Mouse (Mus musculus) frontal cortex, postnatal 36 days (tissue): ENCODE results near the gene Mecom.

Experiments
- DNase-seq, 2 experiments: peaks; one replicate each; pipeline ENCODE4 v3.0.0; 2022; ENCODE audit warnings: low spot score in 2 of 2

Gene Mecom

DNA sequence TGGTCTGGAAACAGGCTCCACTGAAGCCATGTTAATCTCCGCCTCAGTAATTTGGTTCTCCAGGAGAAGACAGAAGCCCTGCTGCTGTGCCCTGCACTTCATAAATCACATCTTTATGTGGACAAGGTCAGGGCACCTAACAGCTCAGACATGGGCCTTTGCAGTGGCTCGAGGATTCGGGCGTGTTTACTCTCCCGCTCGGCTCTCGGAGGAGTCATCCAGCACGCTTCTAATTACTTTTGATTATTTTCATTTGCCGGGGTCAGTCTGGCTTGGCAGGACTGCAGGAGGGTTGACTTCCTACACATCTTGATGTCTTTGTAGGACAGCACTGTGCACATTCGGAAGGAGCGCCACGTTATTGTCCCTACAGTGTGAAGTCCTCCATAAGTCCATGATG is 529.6 kb downstream of the Mecom start:
- DNase-seq, result no peak

DNA sequence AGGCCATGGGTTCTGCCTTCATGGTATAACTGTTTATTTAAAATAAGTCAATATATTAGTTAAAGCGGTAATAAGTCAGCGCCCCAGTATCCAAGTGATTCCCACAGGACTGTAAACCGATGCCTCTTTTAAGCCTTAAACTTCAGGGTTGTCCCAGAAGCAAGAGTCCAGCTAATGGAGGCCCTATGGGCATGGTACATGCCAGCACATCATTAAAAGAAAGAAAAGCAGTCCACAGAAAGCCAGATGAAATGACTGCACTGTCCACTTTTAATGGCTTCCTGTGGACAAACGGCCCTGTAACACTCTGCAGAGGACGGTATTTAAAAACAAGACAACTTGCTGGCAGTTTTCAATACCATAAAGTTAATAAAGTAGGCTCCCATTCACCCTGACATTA is 531.0 kb downstream of the Mecom start:
- DNase-seq, result no peak

DNA sequence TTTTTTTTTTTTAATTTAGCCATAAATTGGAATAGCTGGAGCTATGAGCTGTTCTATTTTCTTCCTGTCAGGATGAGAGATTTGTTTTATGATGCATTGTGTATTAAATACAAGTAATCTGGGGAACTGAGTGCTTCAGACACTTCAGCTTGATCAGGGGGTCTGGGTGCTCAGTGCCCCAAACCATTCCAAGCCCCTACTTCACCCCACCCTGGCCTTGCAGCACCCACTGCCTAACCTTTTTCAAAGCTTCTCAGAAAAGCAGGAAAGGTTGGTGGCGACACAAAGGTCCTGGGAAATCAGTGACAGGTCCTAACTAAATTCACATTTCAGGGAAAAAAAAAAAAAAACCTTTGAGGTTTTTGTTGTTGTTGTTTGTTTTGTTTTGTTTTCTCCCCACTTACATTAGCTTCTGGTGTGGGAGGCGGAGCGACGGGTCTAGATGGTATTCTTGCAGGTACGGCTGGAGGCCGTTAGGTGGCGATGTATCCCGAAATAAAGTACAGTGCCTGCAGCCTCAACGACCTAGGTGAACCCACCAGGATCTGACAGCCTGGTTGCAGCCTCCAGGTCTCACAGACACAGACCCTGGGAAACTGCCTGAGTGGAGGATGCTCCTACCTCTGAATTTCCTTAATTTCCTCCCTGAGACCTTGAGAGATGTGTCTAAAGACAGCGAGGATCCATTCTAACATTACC is 532.7 kb downstream of the Mecom start:
- DNase-seq, result peak; percentile 53 to 65

DNA sequence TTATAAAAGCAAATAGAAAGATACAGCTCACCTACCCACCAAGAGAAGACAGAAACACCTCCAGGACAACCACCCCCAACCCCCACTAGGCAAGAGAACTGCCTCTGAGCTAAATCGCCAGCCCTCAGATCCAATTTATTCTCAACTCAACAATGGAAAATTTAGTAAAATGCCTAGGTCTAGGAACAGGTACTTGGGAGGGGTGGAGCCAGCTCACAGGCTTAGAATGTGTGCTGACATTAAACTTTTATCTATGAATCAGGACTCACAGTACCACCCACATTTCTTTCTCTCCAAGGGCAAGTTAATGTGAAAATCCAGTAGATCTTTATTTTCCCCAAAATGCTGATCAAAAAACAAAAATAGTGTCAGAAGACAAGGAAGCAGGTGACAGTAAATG is 533.5 kb downstream of the Mecom start:
- no peak for DNase-seq

DNA sequence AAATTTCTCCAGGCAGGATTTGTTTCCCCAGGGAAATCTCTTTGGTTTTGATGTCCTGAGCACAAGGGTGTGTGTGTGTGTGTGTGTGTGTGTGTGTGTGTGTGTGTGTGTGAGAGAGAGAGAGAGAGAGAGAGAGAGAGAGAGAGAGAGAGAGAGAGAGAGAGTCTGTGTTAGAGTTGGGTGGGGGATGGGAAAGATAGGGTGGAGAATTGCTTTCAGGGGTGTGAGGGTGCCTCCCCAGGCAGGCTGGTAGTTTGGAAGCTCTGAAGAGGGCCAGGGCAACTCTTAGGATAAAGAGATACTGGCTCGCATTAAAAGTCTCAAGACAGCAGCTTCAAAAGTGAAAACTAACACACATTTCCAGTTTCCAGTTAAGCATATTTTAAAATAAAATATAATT is 534.4 kb downstream of the Mecom start:
- DNase-seq, result no peak

DNA sequence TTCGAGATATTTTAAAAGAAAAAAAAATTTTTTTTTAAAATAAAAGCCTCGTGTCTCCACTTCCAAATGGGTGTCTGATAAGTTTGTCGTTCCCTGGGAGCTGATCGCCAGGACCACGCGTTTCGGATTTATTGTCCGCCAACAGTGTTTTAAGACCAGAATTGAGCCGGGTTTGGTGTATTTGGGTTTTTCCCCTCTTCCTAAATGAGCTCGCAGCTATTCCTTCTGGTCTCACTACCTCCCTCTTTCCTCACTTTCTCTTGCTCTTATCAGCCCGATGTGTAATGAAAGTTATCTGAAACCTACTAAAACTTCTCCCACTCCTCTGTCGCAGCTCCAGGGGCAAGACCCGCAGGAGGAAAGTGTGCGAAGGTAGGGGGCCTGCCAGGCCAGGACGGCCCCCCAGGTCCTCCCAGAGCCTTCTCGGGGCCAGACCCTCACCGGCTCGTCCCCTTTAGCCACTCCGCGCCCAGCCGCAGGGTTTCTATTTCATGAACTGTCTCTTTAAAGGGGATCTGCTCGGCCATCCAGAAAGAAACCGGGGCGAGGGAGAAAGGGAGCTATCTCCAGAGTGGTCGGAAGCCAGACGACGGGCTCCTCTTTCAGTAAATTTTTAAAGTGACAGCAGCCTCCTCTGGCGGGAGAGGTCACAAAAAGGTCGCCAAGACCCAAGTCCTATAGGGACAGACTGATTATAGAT is 535.0 kb downstream of the Mecom start:
- DNase-seq, result no peak

DNA sequence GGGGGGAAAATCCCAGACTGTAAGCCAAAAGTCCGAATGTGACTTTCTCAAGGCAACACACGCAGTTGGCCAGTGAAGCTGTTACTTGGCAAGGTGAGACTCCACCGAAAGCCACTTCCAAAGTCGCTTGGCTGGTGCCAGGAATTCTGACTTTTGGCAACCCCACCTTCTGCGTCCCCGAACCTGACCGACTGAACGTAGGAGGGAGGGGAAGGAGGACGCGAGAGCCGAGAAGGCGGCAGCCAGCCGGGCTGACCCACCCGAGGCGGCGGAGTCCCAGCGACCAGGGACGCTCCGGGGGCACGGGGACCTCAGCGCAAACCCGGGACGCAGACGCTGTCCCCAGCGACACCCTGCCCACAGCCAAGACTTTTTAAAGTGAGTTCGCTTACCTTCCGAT is 535.7 kb downstream of the Mecom start:
- DNase-seq, result no peak

DNA sequence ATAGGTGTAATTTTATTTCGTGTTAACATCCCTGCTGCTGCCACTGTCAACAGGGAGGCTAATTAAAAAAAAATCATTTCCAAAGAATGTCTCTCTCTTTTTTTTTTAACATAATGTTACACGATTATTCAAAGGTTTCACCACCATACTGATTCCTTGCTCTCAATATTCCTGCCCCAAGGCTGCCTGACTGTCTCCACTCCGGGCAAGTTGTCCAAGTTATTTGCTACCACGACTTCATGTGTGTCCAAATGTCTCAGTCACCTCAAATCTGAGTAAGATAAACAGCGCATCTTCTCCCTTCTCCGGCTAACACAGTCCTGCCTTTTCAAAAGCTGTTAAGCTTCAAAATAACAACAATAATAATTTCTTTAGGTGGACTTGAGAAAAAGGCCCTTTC is 536.1 kb downstream of the Mecom start:
- DNase-seq, result no peak

DNA sequence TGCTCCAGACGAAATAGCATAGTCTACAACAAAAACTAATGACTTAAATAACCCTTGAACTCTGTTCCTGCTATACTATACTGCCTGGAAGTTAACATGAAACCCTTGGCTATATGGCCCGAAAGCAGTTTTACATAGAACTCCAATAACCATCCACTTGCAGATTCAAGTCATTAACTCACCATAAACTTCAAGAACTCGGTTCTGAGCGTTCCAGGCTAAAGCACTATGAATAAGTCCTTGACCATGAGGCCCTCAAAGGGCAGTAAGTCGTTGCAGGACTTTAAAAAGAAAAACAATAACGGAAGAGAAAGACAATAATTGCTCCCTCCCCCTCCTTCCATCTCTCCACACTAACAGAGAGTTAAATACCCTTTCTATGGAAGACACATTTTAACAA is 536.9 kb downstream of the Mecom start:
- no peak for DNase-seq

DNA sequence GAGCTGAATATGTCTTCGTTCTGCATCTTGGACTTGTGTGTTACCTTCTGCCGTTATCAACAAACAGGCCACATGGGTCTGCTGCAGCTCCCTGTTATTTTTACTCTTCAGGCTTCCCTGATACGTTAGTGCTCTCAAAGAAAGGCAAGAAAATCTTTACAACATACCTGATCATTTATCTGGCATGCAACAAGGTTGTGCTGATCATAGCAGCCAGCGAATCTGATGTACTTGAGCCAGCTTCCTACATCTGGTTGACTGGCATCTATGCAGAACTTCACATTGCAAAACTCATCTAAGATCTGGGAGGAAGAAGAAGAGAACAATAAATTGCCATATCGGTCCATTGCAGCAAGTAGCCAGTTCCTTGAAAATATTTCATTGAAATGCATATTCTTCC is 538.2 kb downstream of the Mecom start:
- DNase-seq, result no peak

DNA sequence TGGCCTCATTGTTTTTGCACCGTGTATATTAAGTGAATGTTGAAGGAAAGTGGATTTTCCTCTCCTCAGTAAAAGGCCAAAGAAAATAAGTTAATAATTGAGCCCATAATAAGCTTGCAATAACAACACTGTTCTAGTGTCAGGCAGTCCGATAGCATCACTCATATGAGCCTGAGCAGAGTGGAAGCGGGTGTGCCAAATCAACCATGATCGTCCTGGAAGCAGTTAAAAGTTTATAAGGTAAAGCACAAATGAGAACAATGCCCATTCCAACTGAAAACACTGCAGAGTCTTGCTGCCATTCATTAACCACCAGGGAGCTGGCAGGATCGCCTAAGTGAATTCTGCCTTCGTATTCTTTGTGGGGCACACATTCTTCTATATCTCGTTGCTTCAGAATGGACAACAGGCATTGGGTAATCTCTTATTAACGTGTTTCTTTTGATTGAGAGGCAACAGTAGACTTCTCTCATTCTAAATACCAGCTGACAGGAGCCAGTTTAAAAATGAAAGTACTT is 542.9 kb downstream of the Mecom start:
- no peak for DNase-seq

DNA sequence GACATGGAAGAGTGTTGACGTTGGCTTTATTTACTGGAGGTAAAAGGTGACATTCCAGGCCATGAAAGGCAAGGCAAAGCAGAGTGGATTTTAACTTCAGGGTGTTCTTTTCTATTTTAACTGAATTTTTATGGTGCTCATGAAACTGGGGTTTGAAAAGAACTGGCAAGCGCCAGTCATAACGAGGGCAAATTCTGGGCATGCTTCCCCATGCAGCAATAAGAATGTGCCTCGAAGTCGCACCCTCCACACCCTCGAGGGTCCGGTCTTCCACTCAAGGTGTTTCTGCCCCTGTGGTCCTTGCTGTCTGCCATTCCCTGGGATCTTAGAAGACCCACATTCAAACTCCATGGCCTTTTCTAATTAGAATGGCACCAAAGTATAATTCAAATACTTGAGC is 547.5 kb downstream of the Mecom start:
- DNase-seq, result no peak

DNA sequence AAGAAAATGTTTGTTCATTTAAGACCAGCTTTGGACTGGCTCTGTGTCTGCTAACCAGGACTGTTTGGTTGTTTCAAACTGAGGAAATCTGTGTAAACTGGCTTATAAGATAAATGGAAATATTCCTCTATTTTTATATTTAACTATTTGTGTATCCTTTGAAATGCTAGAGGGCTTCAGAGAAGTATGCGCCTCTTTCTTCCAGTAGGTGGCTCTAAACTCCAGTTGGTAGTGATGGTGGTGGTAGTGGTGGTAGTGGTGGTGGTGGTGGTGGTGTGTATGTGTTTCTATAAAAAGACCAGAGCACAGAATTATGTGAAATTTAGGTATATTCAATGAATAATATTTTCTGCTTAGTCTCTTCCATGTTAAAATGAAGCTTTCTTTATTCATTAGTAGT is 548.8 kb downstream of the Mecom start:
- no peak for DNase-seq

DNA sequence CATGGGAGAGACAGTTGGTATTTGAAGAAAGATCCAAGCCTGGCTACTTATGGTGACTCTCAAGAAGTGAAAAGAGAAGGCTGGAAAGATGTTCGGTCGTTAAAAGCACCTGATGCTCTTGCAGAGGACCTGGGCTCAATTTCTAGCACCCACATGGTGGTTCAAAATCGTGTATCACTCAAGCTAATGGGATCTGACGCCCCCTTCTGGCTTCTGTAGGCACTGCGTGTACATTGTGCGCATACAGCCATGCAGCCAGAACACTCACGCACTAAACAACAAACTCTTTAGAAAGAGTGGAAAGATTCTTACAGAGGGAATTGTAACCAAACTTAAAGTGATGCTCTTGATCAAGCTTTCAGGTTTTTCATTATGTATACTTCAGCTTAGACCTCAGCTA is 550.7 kb downstream of the Mecom start:
- DNase-seq, result no peak

DNA sequence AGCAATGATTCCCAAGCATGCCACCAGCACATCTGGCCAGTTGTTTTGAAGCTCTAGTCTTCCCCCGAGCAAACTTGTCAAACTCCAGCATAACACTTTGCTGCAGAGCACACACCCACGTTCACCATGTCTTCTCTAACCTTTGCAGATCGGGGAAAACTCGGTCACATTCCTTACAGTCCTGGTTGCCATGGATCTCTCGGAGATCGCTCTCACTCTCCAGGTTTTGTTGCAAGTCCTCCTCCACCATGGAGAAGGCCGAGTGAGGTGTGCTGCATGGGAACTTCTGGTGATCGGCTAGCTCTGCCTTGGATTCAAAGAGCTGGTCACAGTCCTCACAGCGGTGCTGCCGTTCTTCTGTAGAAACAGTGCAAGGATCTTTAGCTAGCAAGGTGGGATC is 554.5 kb downstream of the Mecom start:
- DNase-seq, result no peak

DNA sequence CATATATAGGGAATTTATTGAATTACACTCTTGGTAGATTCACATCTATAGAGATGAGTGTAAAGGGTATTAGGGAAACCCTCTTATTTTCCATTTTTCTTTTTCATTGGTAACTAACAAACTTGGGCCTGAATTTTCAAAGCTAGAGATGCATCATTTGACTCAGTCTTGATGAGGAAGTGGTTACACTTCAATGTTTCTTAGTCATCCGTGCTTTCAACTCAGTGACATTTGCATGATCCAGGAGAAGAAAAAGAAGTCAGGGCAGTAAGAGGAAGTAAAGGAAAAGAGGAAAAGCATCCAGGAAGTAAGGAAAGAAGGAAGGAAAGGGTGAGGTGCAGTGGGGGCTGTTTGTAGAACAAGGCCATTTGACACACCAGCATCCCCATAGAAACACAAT is 556.3 kb downstream of the Mecom start:
- DNase-seq, result no peak

DNA sequence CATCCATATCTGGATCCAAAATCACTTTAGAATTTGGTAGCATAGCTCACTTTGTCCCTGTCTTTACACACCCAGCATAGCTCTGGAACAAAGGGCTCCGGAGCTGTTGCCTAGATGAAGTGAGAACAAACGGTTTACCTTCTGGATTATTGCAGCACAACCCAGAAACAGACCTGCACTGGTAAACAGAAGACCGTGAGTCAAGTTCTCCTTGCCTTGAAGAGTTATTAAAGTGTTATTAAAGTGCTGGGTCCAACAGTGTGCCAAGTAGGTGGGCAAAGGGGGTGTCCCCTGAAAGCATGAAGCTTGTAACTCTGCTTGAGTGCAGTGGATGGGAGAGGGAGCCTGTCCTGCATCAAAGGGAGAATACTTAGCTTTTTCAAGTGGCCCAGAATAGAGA is 563.4 kb downstream of the Mecom start:
- no peak for DNase-seq

DNA sequence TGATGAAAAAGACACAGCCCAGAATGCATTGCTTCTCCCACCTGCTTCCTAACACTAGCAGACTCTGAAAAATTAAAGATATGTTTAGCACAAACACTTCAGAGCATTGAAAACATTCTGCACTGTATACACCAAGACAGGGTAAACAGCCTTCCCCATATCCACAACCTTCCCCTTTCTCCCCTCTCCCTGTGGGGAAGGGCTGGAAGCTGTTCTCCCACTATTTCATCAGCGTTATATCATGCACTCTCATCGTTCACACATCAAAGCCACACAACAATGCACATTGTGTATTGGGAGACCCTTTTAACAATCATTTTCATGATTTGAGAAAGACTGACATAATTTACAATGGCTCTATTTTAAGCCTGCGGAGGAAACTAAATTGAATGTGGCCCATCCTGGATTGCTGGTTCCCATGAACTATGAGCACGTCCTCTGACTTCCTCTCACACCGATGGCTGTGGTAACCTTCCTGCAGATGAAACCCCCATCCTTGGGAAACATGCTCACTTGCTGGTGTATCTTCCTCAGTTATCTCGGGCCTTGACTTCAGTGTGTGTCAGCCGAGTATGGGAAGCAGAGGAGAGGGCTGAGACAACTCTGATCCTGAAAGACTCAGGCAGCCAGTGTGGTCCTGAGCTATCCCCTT is 566.4 kb downstream of the Mecom start:
- no peak for DNase-seq

DNA sequence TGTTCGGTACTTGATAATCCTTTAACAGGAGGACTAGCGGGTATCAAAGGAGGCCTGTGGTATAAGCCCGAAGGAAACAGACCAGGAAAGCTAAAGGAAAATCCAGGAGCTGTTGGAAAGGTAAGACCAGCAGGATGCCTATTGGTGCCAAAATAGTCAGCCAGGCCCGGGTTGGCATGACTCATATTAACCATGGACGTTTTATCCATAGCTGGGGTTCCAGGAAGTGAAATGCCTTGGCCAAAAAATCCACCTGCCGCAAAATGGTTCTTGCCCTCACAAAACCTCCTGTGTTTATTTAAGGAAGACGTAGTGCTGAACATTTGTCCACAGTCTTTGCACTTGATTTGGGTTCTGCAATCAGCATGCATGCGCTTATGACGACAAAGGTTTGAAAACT is 567.3 kb downstream of the Mecom start:
- no peak for DNase-seq

DNA sequence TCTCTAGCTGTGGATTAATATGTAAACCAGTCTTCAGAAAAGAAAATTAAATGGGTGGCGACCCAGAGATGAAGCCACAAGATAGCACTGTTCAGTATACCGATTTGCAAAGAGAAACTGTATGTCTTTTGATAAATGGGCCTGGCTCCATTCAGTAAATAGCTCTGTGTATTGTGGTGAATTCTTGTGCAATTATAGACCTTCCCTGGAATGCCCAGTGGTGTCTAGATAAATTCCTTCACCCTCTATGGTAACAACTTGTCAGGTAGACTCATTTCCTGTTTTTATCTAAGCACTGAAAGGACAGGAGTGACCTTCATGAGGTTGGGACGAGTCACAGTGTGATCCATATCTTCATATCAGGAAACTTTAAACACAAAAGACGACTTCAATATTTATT is 571.2 kb downstream of the Mecom start:
- DNase-seq, result no peak

DNA sequence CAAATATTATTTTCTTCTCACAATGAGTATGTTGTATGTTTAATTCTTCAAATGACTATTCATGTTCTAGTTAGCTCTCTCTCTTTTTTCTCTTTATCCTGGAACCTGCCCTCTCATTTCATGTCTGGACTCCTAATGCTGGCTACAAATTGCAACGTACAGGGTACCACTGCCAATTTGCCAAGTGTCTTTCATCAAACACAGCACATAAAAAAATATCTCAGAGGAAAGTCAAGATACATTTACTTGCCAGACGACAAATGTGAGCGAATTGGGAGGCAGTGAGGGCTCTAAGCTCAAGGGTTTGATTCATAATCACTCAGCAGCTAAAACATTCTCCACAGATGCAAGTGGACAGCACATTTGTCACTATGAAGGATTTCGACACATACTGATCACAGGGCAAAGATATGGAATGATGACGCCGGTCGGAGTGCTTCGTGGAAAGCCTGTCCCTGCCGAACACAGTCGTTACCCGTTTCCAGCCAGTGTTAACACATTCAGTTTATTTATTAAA is 579.3 kb downstream of the Mecom start:
- DNase-seq, result no peak

DNA sequence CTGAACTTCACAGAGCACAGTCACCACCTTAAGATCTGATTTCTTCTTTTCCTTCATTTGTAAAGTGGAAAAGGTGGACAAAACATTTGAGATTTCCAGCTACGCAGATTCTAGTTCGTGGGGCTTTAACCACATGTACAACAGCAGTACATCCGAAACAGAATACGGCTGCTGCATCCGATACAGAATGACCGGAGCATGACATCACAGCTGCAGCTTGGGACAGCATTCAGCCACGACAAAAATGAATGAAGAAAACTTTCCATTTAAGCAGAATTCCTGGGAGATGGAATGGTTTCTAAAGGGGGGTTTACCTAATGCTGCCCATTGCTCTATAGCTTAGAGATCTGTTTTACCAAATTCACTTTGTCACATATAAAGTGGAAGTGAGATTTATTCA is 583.9 kb downstream of the Mecom start:
- no peak for DNase-seq

DNA sequence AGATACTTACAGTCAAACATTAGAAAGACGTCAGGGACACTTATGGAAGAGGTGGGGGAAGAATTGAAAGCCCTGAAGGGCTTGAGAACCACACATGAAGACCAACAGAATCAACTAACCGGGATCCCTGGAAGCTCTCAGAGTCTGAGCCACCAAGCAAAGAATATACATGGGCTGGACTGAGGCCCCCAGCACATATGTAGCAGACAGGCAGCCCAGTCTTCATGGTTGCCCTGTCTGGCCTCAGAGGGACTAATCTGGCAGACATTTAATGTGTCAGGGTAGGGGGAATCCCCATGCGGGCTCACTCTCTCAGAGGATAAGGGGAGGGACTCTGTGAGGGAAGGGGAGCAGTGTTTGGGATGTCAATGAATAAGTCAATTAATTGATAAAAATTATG is 584.4 kb downstream of the Mecom start:
- no peak for DNase-seq
